Mouse (Mus musculus): Measurements from ENCODE around the gene Il17d.

The Il17d gene

DNA sequence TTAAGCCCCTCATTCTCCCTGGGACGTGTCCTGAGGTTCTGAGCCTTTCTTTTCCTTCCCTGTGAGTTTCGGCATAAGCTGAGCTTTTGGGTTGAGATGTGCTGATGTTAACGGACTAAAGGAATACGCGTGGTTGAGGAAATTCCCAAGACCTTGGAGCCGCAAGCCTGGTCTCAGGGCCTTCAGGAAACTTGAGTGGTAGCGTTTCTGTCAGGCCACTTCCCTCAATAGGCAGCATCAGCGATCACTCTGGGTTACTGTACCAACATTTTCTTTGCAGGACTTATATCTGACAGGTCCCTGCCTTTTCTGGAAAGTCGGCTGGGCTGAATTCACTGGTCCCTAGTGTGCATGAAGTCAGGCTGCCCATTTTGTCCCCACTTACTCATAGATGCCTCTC is 12.2 kb downstream of the Il17d start:
- DNase-seq, result no peak

DNA sequence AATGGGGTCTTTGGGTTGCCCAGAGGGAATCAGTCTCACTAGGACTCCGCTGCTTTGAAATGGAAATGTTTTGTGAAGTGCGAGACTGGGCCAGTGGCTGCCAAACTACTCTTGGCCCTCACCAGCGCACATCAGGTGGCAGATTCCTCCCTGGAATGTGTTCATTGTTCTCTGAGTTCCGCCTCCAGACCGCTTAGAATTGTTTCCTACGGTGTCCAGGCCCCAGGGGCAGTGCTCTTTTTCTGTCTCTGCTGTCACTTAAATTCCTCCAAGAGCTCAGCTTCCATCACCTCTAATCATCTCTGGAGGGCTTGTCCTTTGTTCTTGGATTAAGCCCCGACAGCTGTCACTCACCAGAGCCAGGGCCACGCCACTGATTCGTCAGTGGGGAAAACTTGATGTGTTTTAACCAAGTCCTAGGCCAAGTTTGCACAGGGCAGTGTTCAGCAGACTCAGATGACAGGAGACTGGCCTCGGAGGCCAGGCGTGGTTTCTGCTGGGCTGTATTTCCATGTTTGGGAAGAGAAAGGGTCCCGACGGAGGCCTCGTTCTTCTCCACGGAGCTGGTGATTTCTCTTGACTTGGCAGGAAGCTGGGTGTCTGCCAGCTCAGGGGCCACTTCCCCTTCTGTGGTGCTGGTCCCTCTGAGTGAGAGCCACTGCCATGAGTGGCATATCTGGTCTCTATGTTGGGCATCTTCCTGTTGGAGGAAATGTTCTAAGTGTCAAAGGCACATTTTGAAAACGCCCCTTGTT is 12.9 kb downstream of the Il17d start:
- DNase-seq, result no peak

DNA sequence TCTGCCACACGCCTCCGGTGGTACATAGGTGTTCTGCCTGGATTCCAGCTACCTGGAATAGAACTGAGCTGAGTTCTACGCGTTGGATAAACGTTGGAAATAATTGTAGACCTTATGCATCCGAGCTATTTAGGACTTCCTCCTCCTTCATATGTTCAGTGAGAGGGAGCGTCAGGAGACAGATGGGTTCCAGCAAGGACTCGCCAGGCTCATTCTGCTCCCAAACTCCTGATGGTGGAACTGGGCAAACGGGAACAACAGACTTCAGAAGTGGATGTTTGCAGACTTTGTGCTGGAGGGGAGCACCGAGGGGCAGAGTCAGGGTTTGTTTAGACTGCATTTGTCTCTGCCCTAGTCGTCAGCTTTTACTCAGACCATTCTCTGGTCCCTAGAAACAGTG is 16.1 kb downstream of the Il17d start:
- DNase-seq, result peak; percentile 55

DNA sequence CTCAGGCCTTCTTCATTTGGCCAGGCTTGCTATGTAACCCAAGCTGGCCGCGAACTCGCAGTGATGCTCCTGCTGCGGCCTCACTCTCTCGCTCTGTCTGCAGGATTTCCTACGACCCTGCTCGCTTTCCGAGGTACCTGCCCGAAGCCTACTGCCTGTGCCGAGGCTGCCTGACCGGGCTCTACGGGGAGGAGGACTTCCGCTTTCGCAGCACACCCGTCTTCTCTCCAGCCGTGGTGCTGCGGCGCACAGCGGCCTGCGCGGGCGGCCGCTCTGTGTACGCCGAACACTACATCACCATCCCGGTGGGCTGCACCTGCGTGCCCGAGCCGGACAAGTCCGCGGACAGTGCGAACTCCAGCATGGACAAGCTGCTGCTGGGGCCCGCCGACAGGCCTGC is 17.7 kb downstream of the Il17d start:
- no peak for DNase-seq

DNA sequence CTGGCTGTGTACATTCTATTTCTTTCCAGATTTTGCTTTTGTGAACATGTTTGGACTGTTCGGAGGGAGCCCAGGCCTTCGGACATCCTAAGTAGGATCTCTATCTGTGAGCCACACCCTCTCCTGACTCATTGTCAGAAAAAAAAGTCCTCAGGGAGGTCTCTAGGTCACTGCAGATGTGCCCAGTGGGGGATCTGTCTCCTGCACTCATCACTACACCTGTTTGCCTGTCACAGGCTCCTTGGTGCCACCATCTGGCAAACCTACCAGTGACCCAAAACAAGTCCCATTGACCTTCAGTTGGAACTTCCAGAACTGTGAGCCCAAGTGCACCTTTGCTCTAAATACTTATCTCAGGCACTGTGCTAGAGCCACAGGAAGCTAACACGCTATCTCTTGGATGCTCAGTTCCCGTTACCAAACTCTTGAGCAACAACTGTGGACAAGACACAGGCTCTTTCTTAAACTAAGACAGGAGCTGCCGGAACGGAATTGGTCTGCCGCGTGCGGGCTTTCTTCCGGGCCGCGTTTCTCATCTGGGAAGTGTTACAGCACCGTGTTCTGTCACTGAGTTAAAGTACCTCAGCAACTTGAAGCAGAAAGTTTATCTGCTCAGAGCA is 19.0 kb downstream of the Il17d start:
- no peak for DNase-seq

DNA sequence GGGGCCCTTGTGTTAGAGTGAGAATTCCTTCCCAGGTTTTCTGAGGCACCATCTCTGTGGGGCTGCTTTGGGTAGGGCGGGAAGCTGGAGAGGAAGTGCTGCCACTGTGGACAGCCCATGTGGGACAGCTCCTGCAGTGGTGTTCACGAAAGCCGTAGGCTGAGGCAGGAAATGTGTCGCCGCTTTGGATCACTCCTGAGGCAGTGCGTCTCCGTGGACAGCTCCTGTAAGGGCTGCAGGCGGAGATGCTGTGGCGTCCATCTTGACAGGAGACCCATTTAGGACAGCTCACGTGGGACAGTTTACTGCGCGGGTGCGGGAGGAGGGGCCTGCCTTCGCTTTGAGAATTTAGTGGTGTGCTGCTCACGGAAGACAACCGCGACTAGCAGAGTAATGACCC is 20.9 kb downstream of the Il17d start:
- DNase-seq, result no peak

DNA sequence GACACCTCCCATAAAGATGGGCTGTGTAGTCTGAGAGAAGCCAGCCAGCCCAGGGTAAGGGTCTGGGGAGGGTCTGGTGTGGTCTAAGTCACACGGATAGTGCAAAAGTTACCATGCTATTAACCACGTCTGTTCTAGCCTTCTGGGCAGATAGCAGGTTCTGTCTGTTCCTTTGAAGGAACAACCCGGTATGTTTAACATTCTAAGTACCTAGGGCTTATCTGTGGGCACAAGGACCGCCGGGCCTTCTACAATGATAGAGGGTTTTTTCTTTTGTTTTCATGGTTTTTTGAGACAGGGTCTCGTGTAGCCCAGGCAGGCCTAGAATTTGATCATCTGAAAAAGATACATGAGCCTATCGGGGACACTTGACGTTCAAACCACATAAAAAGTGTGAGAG is 21.6 kb downstream of the Il17d start:
- no peak for DNase-seq

DNA sequence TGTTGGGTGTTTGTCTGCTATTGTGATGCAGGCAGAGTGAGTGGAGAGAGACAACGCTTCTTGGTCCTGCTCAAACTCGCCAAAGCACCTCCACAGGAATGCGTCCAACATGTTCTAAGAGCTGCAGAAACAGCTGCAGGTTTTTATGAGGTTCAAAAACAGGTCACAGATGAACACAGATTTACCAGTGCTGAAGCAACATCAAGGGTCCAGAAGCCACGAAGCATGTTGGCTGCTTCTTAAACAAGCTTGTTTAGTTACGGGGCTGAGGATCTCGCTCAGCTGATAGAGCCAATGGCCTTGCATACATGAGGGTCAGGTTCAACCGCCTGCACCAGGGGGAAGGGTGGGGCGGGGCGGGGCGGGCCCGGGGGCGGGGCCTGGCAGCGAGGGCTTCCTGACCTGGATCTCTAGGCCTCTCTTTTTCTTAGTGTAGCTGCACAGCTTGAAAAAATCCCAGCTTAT is 22.0 kb downstream of the Il17d start:
- no peak for DNase-seq

DNA sequence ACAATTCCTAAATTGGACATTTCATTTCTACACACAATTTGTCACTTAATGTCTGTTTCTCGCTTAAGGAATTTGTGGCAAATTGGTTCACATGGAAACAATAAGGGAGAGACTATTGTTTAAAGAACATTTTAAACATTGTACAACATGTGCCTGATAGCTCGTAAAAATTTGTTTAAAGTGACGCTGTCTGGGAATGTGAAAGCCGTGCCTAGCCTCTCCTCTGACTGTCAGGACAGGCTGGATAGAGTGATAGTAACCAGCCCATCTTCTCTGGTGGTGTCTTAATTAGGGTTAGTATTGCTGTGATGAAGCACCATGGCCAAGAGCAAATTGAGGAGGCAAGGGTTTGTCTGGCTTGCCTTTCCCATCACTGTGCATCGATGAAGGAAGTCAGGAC is 22.5 kb downstream of the Il17d start:
- DNase-seq, result no peak

DNA sequence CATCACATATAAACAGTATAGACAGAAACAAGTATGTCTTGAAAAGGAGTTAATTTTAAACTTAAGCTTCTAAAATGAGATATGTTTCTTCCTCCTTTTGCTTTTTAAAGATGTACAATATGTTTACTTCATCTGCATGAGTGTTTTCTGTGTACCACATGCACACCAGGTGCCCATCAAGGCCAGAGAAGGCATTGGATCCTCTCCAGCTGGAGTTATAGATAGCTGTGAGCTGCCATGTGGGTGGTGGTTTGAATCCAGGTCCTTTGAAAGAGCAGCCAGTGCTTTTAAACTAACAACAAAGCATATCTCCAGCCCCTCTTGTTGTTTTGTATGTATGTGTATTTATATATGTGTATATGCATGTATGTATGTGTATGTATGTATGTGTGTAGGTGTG is 28.4 kb downstream of the Il17d start:
- DNase-seq, result no peak

DNA sequence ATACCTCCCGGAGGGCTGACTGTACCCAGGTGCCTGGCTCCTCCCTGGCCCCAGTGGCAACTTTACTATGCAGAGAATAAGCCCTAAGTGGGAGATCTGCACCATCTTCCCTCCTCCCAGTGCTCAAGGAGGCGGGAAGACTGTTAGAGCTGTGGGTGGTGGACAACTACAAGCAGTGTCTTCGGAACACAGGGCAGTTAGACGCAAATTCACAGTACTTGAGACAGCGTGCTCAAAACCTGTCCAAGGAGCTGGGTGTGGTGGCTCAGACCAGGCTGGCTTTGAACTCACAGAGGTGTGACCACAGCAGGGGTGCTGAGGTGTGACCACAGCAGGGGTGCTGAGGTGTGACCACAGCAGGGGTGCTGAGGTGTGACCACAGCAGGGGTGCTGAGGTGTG is 29.9 kb downstream of the Il17d start:
- DNase-seq, result no peak

DNA sequence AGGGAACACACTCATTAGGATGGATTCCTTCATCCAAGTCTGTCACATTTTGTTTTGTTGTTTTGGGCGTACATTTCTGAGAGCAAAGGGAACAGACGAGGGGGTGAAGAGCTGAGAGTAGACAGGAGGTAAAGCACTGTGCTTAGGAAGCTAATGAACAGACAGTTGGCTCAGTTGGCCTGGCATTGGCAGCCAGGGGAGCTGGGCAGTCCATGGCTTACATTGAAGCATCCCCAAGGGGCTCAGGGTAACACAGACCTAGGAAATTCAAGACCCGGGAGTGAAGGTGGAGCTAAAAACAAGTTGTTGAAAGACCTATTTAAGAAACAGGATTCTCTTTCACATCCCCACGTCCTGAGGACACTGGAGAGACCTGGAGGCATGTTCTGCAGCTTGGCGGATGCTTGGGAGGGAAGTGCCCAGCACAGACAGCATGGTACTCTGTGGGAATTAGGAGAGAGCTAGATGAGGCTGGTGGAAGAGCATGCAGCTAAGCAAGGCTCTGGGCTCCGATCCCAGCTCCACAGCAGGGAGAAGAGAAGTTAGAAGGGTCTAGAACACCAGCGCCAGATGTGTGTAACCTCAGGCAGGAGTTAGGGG is 31.0 kb downstream of the Il17d start:
- DNase-seq, result no peak

DNA sequence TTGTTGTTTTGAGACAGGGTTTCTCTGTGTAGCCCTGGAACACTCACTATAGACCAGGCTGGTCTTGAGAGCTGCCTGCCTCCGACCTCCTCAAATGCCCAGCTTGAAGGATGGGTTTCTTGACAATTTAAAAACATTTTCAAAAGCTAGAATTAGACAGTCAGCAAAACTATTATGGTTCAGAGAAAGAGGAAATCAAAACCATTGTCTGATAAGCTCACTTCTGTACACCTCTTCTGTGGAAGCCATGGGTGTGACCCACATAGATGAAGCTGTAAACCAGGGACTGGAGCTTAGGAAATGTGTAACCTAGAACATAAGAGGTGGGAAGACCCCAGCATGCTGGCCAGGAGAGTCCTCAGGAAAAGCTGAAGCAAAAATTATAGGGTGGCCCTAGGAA is 32.3 kb downstream of the Il17d start:
- no peak for DNase-seq

DNA sequence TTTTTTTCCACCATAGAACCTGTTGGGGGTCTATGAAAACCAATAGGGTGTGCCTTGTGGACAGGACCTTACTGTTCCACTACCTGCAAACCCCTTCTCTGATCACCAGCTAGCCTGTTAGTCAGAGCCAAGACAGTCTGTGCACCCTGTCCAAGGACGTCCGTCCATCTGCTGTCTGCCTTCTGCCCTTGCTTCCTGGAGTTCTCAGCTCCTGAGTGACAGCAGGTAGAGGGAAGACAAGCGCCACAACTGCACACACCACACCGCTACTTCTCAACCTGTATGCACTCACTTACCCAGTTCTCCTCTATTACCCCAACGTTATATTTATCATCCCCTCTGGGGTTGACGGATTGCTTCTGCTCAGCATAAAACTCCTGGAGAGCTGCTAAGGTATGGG is 41.0 kb downstream of the Il17d start:
- DNase-seq, result no peak

DNA sequence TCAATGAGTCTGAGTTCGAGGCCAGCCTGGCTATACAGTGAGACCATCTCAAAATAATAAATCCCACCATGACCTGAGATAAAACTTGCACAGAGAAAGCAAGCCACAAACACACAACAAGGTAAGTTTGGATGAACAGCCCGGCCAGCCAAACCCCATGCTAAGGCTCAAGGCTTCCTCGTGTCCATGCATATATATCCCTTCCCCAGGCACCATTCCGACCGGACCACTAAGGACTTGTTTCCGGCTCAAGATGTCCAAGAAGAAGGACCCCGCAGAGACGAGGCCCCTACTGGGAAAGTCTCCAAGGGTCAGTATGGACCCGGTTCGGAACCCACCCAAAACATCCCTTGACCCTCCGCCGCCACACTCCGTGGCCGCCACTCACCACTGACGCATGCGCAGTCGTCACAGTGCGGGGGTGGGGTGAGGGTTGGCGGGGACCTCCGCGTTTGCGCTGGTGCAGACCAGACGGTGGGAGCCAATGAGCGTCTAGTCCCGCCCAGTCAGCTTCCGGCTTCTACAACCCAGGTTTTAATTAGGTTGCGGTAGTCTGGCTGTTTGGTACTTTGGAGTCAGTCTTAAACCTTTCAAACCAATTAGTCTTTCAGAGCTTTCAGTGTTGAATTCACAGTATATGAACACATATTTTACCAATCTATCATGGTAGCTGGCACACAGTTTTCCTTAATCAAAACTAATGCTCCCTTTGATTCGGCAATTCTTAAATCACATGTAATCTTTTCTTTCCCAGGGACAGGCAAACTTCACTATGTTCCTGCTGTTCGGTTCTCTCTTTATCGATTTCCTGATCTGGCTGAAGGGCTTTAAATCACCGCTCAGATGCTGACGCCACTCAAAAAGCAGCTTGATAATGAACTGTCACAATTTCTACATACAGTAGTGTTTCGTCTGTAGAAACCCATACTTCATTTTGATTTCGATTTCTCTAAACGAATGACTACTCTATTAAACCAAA is 46.9 kb downstream of the Il17d start, which contains the start of gene Eef1akmt1:
Gene Eef1akmt1 (minus strand): TSS at position 458 of the 979 bp plus-strand sequence.
- peak; percentile 96 for DNase-seq

DNA sequence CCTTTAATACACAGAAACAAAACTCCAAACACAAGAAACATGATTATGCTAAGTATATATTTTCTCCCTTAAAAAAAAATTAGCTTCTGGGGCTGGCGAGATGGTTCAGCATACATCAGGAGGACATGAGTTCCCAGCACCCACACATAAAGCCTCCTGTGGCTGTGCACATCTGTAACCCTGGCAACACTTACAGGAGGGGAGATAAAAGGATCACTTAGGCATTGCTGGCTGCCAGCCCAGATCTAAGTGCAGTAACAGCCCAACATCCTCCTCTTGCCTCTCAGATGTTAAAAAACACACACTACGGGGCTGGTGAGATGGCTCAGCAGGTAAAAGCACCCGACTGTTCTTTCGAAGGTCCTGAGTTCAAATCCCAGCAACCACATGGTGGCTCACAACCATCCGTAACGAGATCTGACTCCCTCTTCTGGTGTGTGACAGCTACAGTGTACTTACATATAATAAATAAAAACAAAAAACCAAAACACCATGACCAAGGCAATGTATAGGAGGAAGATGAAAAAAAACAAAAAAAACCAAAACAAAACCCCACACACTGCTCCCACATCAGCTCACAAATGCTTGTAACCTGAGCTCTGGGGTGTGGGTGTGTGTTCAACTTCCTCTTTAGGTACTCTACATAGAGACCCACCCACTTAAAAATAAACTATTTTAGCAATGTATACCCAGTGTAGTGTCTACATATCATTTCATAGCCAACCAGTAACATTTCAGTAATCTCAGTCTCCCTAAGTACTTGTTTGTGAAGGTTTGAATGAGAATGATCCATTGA is 50.4 kb downstream of the Il17d start:
- DNase-seq, result no peak

DNA sequence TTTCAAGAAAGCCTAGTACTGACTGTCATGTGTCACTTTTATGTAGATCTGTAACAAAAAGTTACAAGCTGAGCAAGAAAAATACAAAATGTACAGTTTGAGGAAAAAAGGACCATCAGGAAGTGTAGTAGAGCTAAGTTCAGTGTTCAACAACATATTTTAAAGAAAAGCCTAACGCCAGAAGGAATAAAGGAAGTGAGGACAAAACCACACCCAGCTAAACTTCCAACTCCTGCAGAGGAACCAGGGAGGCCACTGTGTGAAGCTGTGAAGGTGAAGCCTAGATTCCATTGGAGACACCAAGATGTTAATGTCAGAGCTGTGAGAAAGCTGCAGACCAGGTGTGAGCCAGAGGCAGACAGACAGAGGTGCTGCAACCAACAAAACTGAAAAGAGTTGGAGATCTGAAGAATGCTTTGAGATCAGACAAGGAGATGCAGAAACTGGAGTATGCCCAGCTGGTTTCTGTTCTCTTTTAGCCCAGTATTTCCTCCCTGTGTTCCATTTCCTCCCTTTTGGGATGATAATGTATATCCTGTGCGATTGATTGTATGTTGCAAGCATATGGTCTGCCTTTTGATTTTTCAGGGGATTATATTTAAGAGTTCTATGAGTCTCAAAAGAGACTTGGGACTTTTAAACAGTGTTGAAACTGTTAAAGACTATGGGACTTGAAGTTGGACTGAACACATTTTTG is 51.9 kb downstream of the Il17d start:
- DNase-seq, result no peak

DNA sequence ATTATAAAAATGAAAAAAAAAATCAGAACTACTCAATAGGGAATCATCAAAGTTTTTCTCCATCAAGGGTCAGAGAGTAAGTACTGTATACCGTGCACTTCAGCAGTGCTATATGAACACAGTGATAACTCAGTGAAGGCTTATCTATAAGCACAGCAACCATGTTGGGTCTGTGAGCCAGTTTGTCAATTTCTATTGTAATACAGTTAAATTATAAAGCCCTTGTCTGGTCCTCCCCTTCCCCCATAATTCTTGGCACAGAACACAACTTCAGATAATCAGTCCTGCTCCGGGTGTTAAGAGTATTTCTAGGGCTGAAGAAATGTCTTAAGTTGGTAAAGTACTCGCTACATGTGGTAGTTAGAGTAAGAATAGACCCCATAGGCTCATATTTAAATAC is 67.3 kb downstream of the Il17d start:
- DNase-seq, result no peak
